Mouse (Mus musculus) right cerebral cortex, postnatal 25 days (tissue): ENCODE data around the gene Gm20388.

ENCODE experiments used
- DNase-seq: peaks from one replicate; pipeline ENCODE4 v3.0.0; 2022

Gene Gm20388

GRCm38 (mm10) chr8:122280588-122281316 is 2370.1 kb downstream of the Gm20388 start:
- no peak for DNase-seq

- peak; percentile 98 for DNase-seq
Measured at GRCm38 (mm10) chr8:122281317-122282034, 2370.8 kb downstream of the Gm20388 start.

- DNase-seq: no peak
Measured at GRCm38 (mm10) chr8:122282035-122282358, 2371.4 kb downstream of the Gm20388 start, which contains the start of gene Zfpm1. TSS of gene Zfpm1 (plus strand) at chr8:122282141.

GRCm38 (mm10) chr8:122282501-122283355 is 2372.1 kb downstream of the Gm20388 start:
- no peak for DNase-seq

GRCm38 (mm10) chr8:122283356-122284202 is 2372.9 kb downstream of the Gm20388 start:
- peak; percentile 59 for DNase-seq

- DNase-seq: no peak
Measured at GRCm38 (mm10) chr8:122284203-122284658, 2373.6 kb downstream of the Gm20388 start.

- DNase-seq: no peak
Measured at GRCm38 (mm10) chr8:122284659-122285261, 2374.1 kb downstream of the Gm20388 start.

- DNase-seq: no peak
Measured at GRCm38 (mm10) chr8:122285727-122286126, 2375.1 kb downstream of the Gm20388 start.

- no peak for DNase-seq
Measured at GRCm38 (mm10) chr8:122286899-122287298, 2376.3 kb downstream of the Gm20388 start.

GRCm38 (mm10) chr8:122287742-122288141 is 2377.1 kb downstream of the Gm20388 start:
- no peak for DNase-seq

- DNase-seq: no peak
Measured at GRCm38 (mm10) chr8:122288344-122288743, 2377.7 kb downstream of the Gm20388 start.

- DNase-seq: no peak
Measured at GRCm38 (mm10) chr8:122291075-122291474, 2380.4 kb downstream of the Gm20388 start.

GRCm38 (mm10) chr8:122291549-122291948 is 2380.9 kb downstream of the Gm20388 start:
- DNase-seq: no peak

- DNase-seq: no peak
Measured at GRCm38 (mm10) chr8:122293484-122293883, 2382.8 kb downstream of the Gm20388 start.

GRCm38 (mm10) chr8:122294273-122294683 is 2383.6 kb downstream of the Gm20388 start:
- no peak for DNase-seq

GRCm38 (mm10) chr8:122295389-122295788 is 2384.7 kb downstream of the Gm20388 start:
- DNase-seq: no peak

- DNase-seq: no peak
Measured at GRCm38 (mm10) chr8:122296173-122297001, 2385.7 kb downstream of the Gm20388 start.

- no peak for DNase-seq
Measured at GRCm38 (mm10) chr8:122299581-122300254, 2389.1 kb downstream of the Gm20388 start.

GRCm38 (mm10) chr8:122301081-122301480 is 2390.4 kb downstream of the Gm20388 start:
- DNase-seq: no peak

GRCm38 (mm10) chr8:122301866-122302265 is 2391.2 kb downstream of the Gm20388 start:
- DNase-seq: no peak
